In genomic region chr7:34296124-34296523, GRCm38 (mm10) we compare ENCODE assay signal across 40 mouse cellular contexts. TPM values are rescaled to one million over a fixed set of nuclear protein-coding genes. Genes with fewer than 3 reads are reported as not detected.
"Had no signal": no experiment of that assay in that cellular context is flagged by ENCODE, and none has a peak within 500 bp of the region (broad histone marks: within the 10 kb centered on the region; RNA-seq: fewer than 3 reads in every experiment).

No protein-coding gene starts in this region.

- H3K27ac ChIP-seq: heart, adult 2 months; heart, embryonic 13.5 days; heart, embryonic 15.5 days; hindbrain, embryonic 13.5 days; hindbrain, embryonic 15.5 days; hindbrain, postnatal 0 days; kidney, embryonic 15.5 days; kidney, postnatal 0 days; limb, embryonic 13.5 days; limb, embryonic 15.5 days; liver, embryonic 14.5 days had no signal

- H3K4me2 ChIP-seq: heart, embryonic 11.5 days; heart, embryonic 13.5 days; heart, embryonic 15.5 days; hindbrain, embryonic 13.5 days; hindbrain, embryonic 15.5 days; kidney, embryonic 15.5 days; limb, embryonic 13.5 days; limb, embryonic 15.5 days had no signal

- DNase-seq: gastrocnemius, postnatal 10 days; gastrocnemius, postnatal 36 days; heart, adult 11 months; heart, adult 2 months; heart, postnatal 14 days; heart, postnatal 36 days; kidney, adult 18-20 months; kidney, adult 9 months; kidney, postnatal 14 days; kidney, postnatal 36 days; layer of hippocampus, adult 9-11 months; layer of hippocampus, postnatal 36 days; left cerebral cortex, postnatal 4 days; lung, adult 18-20 months had no signal

- H3K9me3 ChIP-seq: heart, embryonic 13.5 days; heart, embryonic 15.5 days; hindbrain, embryonic 13.5 days; hindbrain, embryonic 15.5 days; kidney, embryonic 15.5 days; limb, embryonic 13.5 days; limb, embryonic 15.5 days had no signal

- ATAC-seq: hindbrain, postnatal 0 days; intestine, embryonic 16.5 days had no signal

- H3K4me1 ChIP-seq: hindbrain, embryonic 13.5 days; hindbrain, embryonic 15.5 days; limb, embryonic 13.5 days; limb, embryonic 15.5 days had no signal

- H3K36me3 ChIP-seq: heart, embryonic 15.5 days; hindbrain, embryonic 15.5 days; limb, embryonic 13.5 days had no signal

- H3K27me3 ChIP-seq: heart, embryonic 13.5 days; heart, embryonic 15.5 days; hindbrain, embryonic 13.5 days; hindbrain, embryonic 15.5 days; kidney, embryonic 15.5 days; limb, embryonic 13.5 days; limb, embryonic 15.5 days had no signal

- H3K4me3 ChIP-seq: heart, adult 2 months; heart, embryonic 13.5 days; heart, embryonic 15.5 days; hindbrain, embryonic 13.5 days; hindbrain, embryonic 15.5 days; kidney, embryonic 15.5 days; limb, embryonic 13.5 days; limb, embryonic 15.5 days had no signal

- H3K9ac ChIP-seq: heart, embryonic 13.5 days; heart, embryonic 15.5 days; hindbrain, embryonic 13.5 days; hindbrain, embryonic 15.5 days; kidney, embryonic 15.5 days; limb, embryonic 13.5 days; limb, embryonic 15.5 days; liver, embryonic 14.5 days had no signal

RNA-seq across cellular contexts. Expression of gene Gm6096, which starts 45.3 kb away (rescaled TPM):
- total RNA-seq: gastrocnemius, adult 18-20 months; gastrocnemius, postnatal 10 days; gastrocnemius, postnatal 36 days; heart, adult 2 months; heart, postnatal 14 days; heart, postnatal 36 days; hematopoietic stem cell, adult 5-6 weeks; hindbrain, postnatal 0 days; layer of hippocampus, adult 18-20 months; layer of hippocampus, adult 8-10 months; layer of hippocampus, postnatal 14 days; layer of hippocampus, postnatal 36 days; left cerebral cortex, adult 18-20 months; left cerebral cortex, adult 8-10 months; left cerebral cortex, postnatal 10 days; left cerebral cortex, postnatal 25 days; left cerebral cortex, postnatal 4 days had no signal
- polyA plus RNA-seq: gonadal fat pad, adult 2 months; heart, adult 2 months; heart, postnatal 0 days; hindbrain, embryonic 13.5 days; hindbrain, embryonic 15.5 days; hindbrain, postnatal 0 days; intestine, embryonic 14.5 days; intestine, embryonic 16.5 days; kidney, embryonic 15.5 days; large intestine, adult 2 months; limb, embryonic 11.5 days; limb, embryonic 15.5 days had no signal
